Mouse (Mus musculus) liver, embryonic 15.5 days (tissue): ENCODE data around the gene Cstad. TPM values are rescaled to one million over a fixed set of nuclear protein-coding genes. Genes with fewer than 3 reads are reported as not detected.

Experiments used
- ATAC-seq: fragments of 200-750 bp; cut with Nextera tagmentation; 2 replicates; pipeline ENCODE4 v1.8.0; 2017; ENCODE audit warnings: moderate number of reproducible peaks, mild to moderate bottlenecking, moderate library complexity; ENCODE audit not compliant: insufficient read depth
- H3K27ac ChIP-seq: fragments of 300-500 bp; sonication (generic); replicated peaks from 2 replicates; pipeline ENCODE4 v1.5.1; 2015; ENCODE audit warnings: mild to moderate bottlenecking, inconsistent platforms
- H3K27me3 ChIP-seq: fragments of 300-500 bp; sonication (generic); 2 replicates; pipeline ENCODE4 v1.6.1; 2015; ENCODE audit warnings: mild to moderate bottlenecking, inconsistent platforms
- H3K36me3 ChIP-seq: fragments of 300-500 bp; sonication (generic); replicated peaks from 2 replicates; pipeline ENCODE4 v1.6.1; 2015; ENCODE audit warnings: moderate library complexity, mild to moderate bottlenecking, inconsistent platforms
- H3K4me1 ChIP-seq: fragments of 300-500 bp; sonication (generic); replicated peaks from 2 replicates; pipeline ENCODE4 v1.6.1; 2015; ENCODE audit warnings: inconsistent platforms
- H3K4me2 ChIP-seq: fragments of 300-500 bp; sonication (generic); 2 replicates; pipeline ENCODE4 v1.6.1; 2015; ENCODE audit warnings: moderate library complexity, mild to moderate bottlenecking, inconsistent platforms
- H3K4me3 ChIP-seq: fragments of 300-500 bp; sonication (generic); replicated peaks from 2 replicates; pipeline ENCODE4 v1.5.1; 2015; ENCODE audit warnings: mild to moderate bottlenecking, inconsistent platforms
- H3K9ac ChIP-seq: fragments of 300-500 bp; sonication (generic); 2 replicates; pipeline ENCODE4 v1.6.1; 2015; ENCODE audit warnings: moderate library complexity, mild to moderate bottlenecking, inconsistent platforms
- H3K9me3 ChIP-seq: fragments of 300-500 bp; sonication (generic); replicated peaks from 2 replicates; pipeline ENCODE4 v1.6.1; 2016; ENCODE audit warnings: inconsistent platforms
- WGBS: fragments of 180-500 bp; shearing (Covaris S2); methylation state at CpG from one replicate; pipeline ENCODE4 v1.1.7; 2015; ENCODE audit warnings: mixed read lengths; ENCODE audit not compliant: insufficient replicate concordance; 5-methylcytosine and 5-hydroxymethylcytosine counted together
- polyA plus RNA-seq: library from polyadenylated mRNA; unstranded; fragments of >200 nt; fragmentation: Nextera tagmentation; extraction: Ambion mirVana; gene quantifications from 2 replicates; pipeline ENCODE4 v1.2.1, GENCODE M21; 2015

The Cstad gene
- polyA plus RNA-seq, 1 experiment from 2014 or later, result not detected

DNA sequence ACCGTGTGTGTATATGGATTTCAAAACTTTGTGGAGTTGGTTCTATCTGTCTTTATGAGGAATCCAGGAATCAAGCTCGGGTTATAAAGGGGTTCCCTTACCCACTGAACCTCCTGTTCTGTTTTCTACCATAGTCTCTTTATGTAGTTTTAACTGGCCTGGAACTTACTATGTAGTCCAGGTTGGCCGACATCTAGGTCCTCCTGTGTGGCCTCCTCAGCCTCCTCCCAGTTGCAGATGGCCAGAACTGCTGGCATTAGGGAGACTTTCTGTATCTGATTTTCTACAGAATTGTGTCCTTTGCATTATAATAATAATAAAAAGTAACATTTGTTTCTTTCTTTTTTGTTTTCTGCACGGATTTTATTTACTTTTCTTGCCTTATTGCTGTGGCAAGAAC lies 21.3 kb upstream of the Cstad start:
- Histone ChIP-seq H3K9me3 (no peaks in the 10 kb centered on the region), H3K9ac (no peak overlapping the region), H3K27ac (no peak overlapping the region), H3K36me3 (no peaks in the 10 kb centered on the region), H3K4me3 (no peak overlapping the region), H3K4me1 (no peaks in the 10 kb centered on the region), H3K27me3 (no peaks in the 10 kb centered on the region), H3K4me2 (no peak overlapping the region)
- ATAC-seq, result no peak
- 61% methylated on average over 4 of the region's 4 CpGs for WGBS

DNA sequence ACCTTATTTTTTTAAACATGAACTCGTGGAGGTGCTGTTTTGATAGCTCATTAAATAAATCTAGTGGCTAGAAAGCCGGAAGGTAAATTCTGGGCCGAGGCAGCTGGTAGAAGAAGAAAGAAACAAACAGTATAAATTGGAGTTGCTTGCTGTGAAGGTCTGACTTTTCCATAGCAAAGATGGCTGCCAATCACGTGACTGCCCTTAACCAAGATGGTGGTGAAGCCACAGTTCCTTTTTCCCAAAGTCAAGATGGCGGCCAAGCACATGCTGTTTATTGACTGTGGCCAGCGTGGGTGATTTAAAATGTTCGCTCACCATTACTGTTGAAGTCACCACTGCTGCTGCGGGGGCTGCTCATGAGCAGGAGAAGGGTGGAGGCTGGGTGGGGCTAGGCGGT lies 17.8 kb upstream of the Cstad start:
- Histone ChIP-seq H3K36me3 (no peaks in the 10 kb centered on the region), H3K9ac (no peak overlapping the region), H3K27ac (no peak overlapping the region), H3K4me2 (no peak overlapping the region), H3K27me3 (no peaks in the 10 kb centered on the region), H3K4me1 (no peaks in the 10 kb centered on the region), H3K4me3 (no peak overlapping the region), H3K9me3 (no peaks in the 10 kb centered on the region)
- 63% methylated on average over 9 of the region's 9 CpGs for WGBS
- ATAC-seq, result no peak

DNA sequence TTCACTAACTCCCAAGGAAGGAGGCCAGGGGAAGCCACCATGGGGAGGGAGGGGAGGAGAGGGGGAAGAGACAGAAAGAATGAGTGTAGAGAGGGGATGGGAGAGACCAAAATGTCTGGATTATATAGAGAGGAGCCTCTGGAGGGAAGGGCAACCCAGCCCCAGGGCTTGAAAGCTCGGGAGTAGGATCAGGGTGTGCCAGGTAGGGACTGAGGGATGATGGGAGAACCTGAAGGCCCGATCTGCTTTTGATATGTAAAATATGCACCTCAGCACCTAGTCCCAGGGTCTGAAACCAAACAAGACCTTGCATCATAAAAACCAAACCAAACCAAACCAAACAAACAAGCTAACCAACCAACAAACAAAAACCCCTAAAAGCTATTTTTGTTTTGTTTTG lies 16.8 kb upstream of the Cstad start:
- Histone ChIP-seq H3K4me3 (no peak overlapping the region), H3K36me3 (no peaks in the 10 kb centered on the region), H3K4me2 (no peak overlapping the region), H3K27ac (no peak overlapping the region), H3K4me1 (no peaks in the 10 kb centered on the region), H3K9ac (no peak overlapping the region), H3K9me3 (no peaks in the 10 kb centered on the region), H3K27me3 (no peaks in the 10 kb centered on the region)
- WGBS, result 66% methylated on average over 2 of the region's 2 CpGs
- ATAC-seq, result no peak

DNA sequence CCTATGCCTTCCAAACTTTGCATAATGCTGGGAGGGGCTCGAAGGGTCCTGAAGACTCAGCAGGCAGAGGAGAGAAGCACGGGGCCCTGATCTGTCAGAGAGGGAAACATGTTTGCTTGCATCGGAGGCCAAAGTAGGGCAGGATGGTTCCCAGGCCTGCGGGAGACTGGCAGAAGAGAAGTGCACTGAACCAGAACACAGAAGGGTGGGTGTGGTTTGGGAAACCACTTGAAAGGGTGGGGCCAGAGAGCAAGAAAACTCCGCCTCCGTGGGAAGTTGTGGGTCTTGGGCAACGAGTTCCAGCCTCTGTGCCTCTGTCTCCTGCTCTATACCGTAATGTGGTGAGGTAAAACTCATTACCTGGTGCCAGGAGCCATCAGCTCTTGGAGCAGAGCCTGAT lies 7.7 kb upstream of the Cstad start:
- no peak overlapping the region for H3K4me3 ChIP-seq
- no peak for ATAC-seq
- no peak overlapping the region for H3K27ac ChIP-seq
- H3K9ac ChIP-seq, result no peak overlapping the region
- H3K4me1 ChIP-seq, result peaks cover 15% of the 10 kb centered on the region
- H3K4me2 ChIP-seq, result no peak overlapping the region
- 7% methylated on average over 8 of the region's 8 CpGs for WGBS
- H3K36me3 ChIP-seq, result no peaks in the 10 kb centered on the region
- H3K9me3 ChIP-seq, result no peaks in the 10 kb centered on the region
- no peaks in the 10 kb centered on the region for H3K27me3 ChIP-seq

DNA sequence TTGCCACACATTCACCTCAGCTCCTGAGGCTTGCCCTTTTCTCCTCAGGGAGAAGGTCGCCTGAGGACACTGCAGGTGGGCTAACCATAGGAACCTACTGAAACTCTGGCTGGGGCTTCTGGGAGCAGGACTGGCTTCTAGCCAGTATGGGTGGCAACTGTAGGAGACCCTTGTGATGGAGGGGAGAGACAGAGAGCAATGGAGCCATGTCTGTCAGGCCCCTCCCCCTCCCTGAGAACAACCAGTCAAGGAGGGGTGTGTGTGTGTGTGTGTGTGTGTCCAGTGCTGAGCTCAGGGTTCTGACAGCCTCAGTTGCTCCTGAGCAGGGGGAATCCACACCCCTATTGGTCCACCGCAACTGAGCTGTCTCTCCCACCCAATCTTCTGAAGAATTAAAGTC lies 7.2 kb upstream of the Cstad start:
- H3K9ac ChIP-seq, result no peak overlapping the region
- H3K4me2 ChIP-seq, result no peak overlapping the region
- H3K27me3 ChIP-seq, result no peaks in the 10 kb centered on the region
- no peak overlapping the region for H3K27ac ChIP-seq
- no peak for ATAC-seq
- no peak overlapping the region for H3K4me3 ChIP-seq
- peaks cover 15% of the 10 kb centered on the region for H3K4me1 ChIP-seq
- WGBS, result 40% methylated on average over 2 of the region's 2 CpGs
- H3K36me3 ChIP-seq, result no peaks in the 10 kb centered on the region
- no peaks in the 10 kb centered on the region for H3K9me3 ChIP-seq

DNA sequence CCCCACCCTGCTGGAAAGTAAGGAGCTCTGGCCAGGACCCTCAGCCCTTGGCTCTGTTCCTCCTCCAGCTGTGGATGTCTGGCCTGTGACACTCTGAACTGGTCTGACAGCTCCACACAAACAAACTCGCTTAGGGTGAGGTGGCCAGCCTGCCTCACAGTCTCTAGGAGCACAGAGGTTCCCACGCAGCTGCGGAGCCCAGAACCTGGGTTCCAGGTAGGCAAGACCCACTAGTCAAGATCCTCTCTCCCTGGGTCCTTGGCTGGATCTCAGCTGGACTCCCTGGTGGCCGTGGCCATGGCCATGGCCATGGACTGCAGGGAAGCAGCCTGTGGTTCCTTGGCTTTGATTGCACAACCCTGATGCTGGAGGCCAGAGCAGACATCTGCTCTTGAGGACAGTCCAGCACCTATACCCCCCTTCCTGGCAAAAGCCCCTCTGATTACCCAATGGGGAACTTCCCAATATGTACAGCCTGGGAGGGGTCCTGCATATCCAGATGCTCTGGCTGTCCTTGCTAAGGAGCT lies 5.8 kb upstream of the Cstad start:
- Histone ChIP-seq H3K4me2 (no peak overlapping the region), H3K36me3 (no peaks in the 10 kb centered on the region), H3K27me3 (no peaks in the 10 kb centered on the region), H3K9me3 (no peaks in the 10 kb centered on the region), H3K9ac (no peak overlapping the region), H3K4me3 (no peak overlapping the region), H3K4me1 (peaks cover 19% of the 10 kb centered on the region), H3K27ac (no peak overlapping the region)
- 71% methylated on average over 4 of the region's 4 CpGs for WGBS
- no peak for ATAC-seq

DNA sequence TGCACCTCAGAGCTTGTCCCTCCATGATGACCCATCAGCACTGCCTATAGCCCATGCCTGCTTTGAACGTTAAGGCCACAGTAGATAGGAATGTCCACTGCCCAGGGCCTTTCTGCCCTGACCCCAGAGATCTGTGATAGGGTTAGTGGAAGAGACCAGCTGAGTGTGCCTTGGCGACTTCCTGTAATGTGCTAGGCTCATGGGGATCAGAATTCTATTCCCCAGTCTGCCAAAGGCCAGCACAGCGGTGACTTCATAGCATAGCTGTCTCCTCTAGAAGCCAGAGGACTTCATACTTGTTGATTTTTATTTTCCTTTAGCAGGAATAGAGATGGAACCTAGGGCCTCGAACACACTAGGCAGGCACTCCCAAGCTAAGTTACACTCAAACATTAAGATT lies 5.1 kb upstream of the Cstad start:
- H3K27me3 ChIP-seq, result no peaks in the 10 kb centered on the region
- no peaks in the 10 kb centered on the region for H3K9me3 ChIP-seq
- no peak overlapping the region for H3K9ac ChIP-seq
- ATAC-seq, result no peak
- no peak overlapping the region for H3K4me3 ChIP-seq
- H3K4me1 ChIP-seq, result peaks cover 27% of the 10 kb centered on the region
- no peak overlapping the region for H3K4me2 ChIP-seq
- no peaks in the 10 kb centered on the region for H3K36me3 ChIP-seq
- 64% methylated on average over 4 of the region's 4 CpGs for WGBS
- H3K27ac ChIP-seq, result no peak overlapping the region

DNA sequence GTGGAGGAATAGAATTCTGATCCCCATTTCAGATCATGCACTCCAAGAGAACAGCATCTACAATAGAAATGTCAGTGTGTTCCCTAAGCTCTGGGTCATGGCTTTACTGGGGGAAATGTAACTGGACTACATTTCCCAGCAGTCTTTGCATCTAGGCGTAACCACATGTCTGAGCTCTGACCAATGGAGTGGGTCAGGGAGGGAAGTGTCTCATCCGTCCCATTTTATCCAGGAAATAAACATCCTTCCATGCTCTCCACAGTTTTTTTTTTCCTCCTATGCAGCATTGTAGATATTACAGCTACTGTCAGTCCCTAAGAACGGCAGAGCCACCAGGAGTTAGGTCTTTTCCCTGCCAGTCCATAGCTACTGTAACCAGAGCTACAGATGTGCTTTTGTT lies 3.9 kb upstream of the Cstad start:
- H3K4me1 ChIP-seq, result peaks cover 36% of the 10 kb centered on the region
- H3K27ac ChIP-seq, result no peak overlapping the region
- H3K4me3 ChIP-seq, result no peak overlapping the region

DNA sequence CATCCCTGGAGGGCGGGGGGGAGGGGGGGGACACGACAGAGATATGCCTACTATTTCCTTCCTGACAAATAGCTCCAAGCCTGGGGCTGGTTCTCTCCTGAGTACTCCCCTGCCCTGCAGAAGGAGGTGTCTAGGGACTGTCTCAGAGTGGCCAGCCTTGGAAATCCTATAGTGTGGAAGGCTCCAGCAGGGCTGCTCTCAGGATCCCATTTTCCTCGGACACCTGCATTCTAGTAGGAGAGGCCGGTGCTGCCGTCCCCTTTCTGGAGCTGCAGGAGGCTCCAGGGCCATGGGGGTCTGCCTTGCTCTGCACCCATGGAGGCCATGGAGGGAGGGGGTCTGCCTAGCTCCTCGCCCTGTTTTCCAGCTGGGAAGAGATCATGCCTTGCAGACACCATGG lies 2.4 kb upstream of the Cstad start:
- 58% methylated on average over 6 of the region's 6 CpGs for WGBS
- Histone ChIP-seq H3K9me3 (no peaks in the 10 kb centered on the region), H3K36me3 (no peaks in the 10 kb centered on the region), H3K4me1 (peaks cover 25% of the 10 kb centered on the region), H3K27me3 (no peaks in the 10 kb centered on the region), H3K4me3 (no peak overlapping the region), H3K27ac (no peak overlapping the region), H3K4me2 (no peak overlapping the region), H3K9ac (no peak overlapping the region)
- ATAC-seq, result no peak

More for the DNA sequence above, 3.9 kb upstream of the Cstad start:
- ATAC-seq, result no peak
- H3K27me3 ChIP-seq, result no peaks in the 10 kb centered on the region
- no peaks in the 10 kb centered on the region for H3K9me3 ChIP-seq
- peak overlapping the region; percentile 49 for H3K4me2 ChIP-seq
- H3K36me3 ChIP-seq, result no peaks in the 10 kb centered on the region
- no peak overlapping the region for H3K9ac ChIP-seq
- WGBS, result 5% methylated on average over 3 of the region's 3 CpGs

DNA sequence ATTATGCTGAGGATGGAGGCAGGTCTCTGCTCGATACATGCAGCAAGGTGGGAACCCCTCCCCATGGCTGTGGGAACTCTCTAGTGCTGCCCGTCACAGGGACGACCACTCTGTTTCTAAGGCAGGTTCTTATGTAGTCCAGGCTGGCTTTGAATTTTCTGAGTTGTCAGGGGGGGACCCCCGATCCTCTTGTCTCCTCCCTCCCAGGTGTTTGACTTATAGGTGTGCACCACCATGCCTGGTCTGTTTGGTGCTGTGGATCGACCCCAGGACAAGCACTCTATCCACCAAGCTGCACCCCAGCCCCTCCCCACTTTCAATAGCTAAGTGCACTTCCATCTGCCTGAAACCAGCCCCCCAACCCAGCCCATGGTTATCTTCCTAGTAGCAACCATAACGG lies 1.9 kb upstream of the Cstad start:
- no peak for ATAC-seq
- H3K9ac ChIP-seq, result no peak overlapping the region
- H3K4me1 ChIP-seq, result peaks cover 23% of the 10 kb centered on the region
- no peaks in the 10 kb centered on the region for H3K9me3 ChIP-seq
- no peak overlapping the region for H3K27ac ChIP-seq
- no peaks in the 10 kb centered on the region for H3K27me3 ChIP-seq
- 65% methylated on average over 6 of the region's 6 CpGs for WGBS
- no peak overlapping the region for H3K4me2 ChIP-seq
- H3K36me3 ChIP-seq, result no peaks in the 10 kb centered on the region
- no peak overlapping the region for H3K4me3 ChIP-seq

DNA sequence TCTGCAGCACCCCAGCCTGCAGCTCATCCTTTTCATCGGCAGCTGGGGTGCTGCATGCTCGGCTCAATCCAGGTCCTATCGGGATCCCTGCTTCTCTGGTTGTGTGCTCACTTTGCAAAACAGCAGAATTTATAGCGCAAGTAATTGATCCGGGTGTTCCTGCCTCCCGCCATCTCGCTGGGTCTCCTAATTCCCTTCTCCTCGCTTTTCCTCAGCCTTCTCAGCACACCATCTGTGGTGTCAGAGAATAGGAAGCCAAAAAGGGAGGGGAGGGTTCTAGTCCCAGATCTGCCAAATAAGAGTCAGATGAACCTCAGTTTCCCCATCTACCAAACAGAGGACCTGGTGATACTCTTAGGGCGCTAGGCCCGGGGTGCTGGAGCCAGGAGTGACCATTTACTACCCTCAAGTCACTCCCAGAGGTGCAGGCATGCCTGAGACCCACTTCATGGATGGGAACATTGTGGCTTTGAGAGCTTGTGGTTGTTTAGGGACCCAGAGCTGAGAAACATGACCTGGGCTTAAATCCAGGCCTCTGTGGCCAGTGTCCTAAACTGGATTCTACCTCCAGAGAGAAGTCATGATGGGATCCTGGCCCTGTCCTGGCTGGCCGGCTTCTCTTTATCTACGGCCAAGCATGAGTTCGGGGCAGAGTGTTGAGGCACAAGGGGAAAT lies 1.1 kb upstream of the Cstad start:
- WGBS, result 66% methylated on average over 13 of the region's 13 CpGs
- no peak for ATAC-seq
- H3K4me2 ChIP-seq, result no peak overlapping the region
- H3K27me3 ChIP-seq, result no peaks in the 10 kb centered on the region
- no peaks in the 10 kb centered on the region for H3K9me3 ChIP-seq
- H3K36me3 ChIP-seq, result no peaks in the 10 kb centered on the region
- no peak overlapping the region for H3K9ac ChIP-seq
- H3K27ac ChIP-seq, result peak overlapping the region; percentile 67; the same call in 1 of the 2 replicates
- H3K4me3 ChIP-seq, result no peak overlapping the region
- peaks cover 23% of the 10 kb centered on the region for H3K4me1 ChIP-seq

DNA sequence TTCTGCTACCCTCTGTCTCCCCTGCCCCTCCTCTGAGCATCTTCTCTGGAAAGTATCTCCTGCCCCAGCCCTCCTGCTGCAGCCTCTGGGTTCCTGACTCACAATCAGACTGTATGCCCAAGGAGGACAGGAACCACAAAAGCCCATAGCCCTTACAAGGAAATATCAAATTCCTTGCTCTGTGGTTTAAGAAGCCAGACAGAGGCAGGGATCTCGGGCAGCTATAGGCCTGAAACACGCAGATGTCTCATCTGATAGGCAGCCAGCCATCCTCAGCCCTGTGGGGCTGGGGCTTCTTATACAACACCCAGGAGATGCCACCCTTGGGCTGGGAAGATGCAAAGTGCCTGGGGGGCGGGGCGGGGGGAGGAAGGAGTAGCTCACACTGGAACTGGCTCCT lies 956 bp downstream of the Cstad start:
- Histone ChIP-seq H3K4me2 (no peak overlapping the region), H3K4me1 (peaks cover 29% of the 10 kb centered on the region)
- 41% methylated on average over 4 of the region's 4 CpGs for WGBS

More for the DNA sequence above, 956 bp downstream of the Cstad start:
- no peak overlapping the region for H3K4me3 ChIP-seq
- H3K9me3 ChIP-seq, result no peaks in the 10 kb centered on the region
- H3K27me3 ChIP-seq, result peaks cover 12% of the 10 kb centered on the region
- no peaks in the 10 kb centered on the region for H3K36me3 ChIP-seq
- ATAC-seq, result no peak
- H3K27ac ChIP-seq, result no peak overlapping the region
- no peak overlapping the region for H3K9ac ChIP-seq
